ENCODE assay signal across 8 mouse cellular contexts in the genomic region with DNA sequence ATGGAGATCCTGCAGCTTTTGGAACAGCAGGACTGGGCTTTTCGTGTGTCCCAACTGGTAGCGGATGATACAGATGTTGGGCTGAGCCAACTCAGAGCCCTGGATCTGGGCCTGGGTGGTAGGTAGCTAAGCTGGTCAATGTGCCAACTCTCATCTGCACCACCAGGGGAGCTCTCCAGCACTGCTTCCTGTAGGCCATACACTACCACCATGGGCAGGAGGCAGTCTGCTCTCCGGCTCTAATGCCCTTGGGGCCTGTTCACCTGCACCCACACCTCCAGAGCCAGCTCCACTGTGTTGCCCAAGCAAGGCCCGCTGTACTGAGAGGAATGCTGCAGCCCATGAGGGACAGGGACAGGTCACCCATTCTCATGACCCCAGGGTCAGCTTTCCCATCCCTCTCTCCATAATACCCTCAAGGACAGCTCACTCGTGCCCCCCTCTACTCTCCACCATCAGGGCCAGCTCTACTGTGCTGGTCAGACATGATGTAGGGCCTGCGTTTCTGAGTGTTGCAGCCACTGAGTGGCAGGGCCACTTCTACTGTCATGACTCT. TPM values are rescaled to one million over a fixed set of nuclear protein-coding genes. Genes with fewer than 3 reads are reported as not detected.
DNase-seq lines count a peak whose midpoint lies in the region; ATAC-seq and TF ChIP-seq lines count a peak whose summit lies in the region.

No protein-coding gene starts in this region.

- no peak for TF ChIP-seq EP300 in lung, postnatal 0 days (IDR thresholded peaks at IDR 0.05)

- H3K9me3 ChIP-seq in hindbrain, embryonic 15.5 days: no peaks in the 10 kb centered on the region
- no peaks in the 10 kb centered on the region for H3K9me3 ChIP-seq in hindbrain, embryonic 10.5 days
- no peaks in the 10 kb centered on the region for H3K9me3 ChIP-seq in lung, postnatal 0 days (ENCODE audit: low read length)
- no peaks in the 10 kb centered on the region for H3K9me3 ChIP-seq in forebrain, embryonic 11.5 days (ENCODE audit: control insufficient read depth, low read length)

- peaks cover 31% of the 10 kb centered on the region for H3K36me3 ChIP-seq in hindbrain, embryonic 15.5 days
- peaks cover 74% of the 10 kb centered on the region for H3K36me3 ChIP-seq in hindbrain, embryonic 10.5 days
- H3K36me3 ChIP-seq in lung, postnatal 0 days (ENCODE audit: insufficient read depth, low read length): peaks cover 11% of the 10 kb centered on the region
- H3K36me3 ChIP-seq in forebrain, embryonic 11.5 days (ENCODE audit: control insufficient read depth, insufficient read depth, low read length): peaks cover 2% of the 10 kb centered on the region; the same call in 1 of the 2 replicates

- no peaks in the 10 kb centered on the region for H3K27me3 ChIP-seq in hindbrain, embryonic 15.5 days
- no peaks in the 10 kb centered on the region for H3K27me3 ChIP-seq in hindbrain, embryonic 10.5 days (ENCODE audit: insufficient read depth, poor library complexity, severe bottlenecking)
- no peaks in the 10 kb centered on the region for H3K27me3 ChIP-seq in lung, postnatal 0 days (replicated peaks; ENCODE audit: insufficient read depth, low read length)
- H3K27me3 ChIP-seq in forebrain, embryonic 11.5 days (ENCODE audit: control insufficient read depth, insufficient read depth, low read length): no peaks in the 10 kb centered on the region

- H3K4me2 ChIP-seq in hindbrain, embryonic 15.5 days: no peak overlapping the region
- no peak overlapping the region for H3K4me2 ChIP-seq in lung, postnatal 0 days (replicated peaks; ENCODE audit: low read depth, low read length)
- no peak overlapping the region for H3K4me2 ChIP-seq in forebrain, embryonic 11.5 days (ENCODE audit: low read depth, low read length, severe bottlenecking)

- no peak overlapping the region for H3K27ac ChIP-seq in hindbrain, embryonic 15.5 days (replicated peaks)
- H3K27ac ChIP-seq in hindbrain, embryonic 10.5 days: no peak overlapping the region
- no peak overlapping the region for H3K27ac ChIP-seq in lung, postnatal 0 days (ENCODE audit: low read length)
- no peak overlapping the region for H3K27ac ChIP-seq in forebrain, embryonic 11.5 days (ENCODE audit: low read depth, low read length)

- peak; percentile 43; the same call in 1 of the 2 replicates for ATAC-seq in hindbrain, embryonic 15.5 days (ENCODE audit: low FRiP score, low read depth)
- peak; percentile 30; the same call in 1 of the 2 replicates for ATAC-seq in lung, postnatal 0 days
- no peak for ATAC-seq in cerebellum, adult (ENCODE audit: insufficient number of reproducible peaks, low FRiP score, low TSS enrichment)
- ATAC-seq in forebrain, embryonic 11.5 days (replicated peaks; ENCODE audit: low FRiP score): no peak

- 93% methylated on average over 6 of the region's 6 CpGs for WGBS in hindbrain, embryonic 15.5 days
- 90% methylated on average over 6 of the region's 6 CpGs for WGBS in hindbrain, embryonic 10.5 days
- 90% methylated on average over 6 of the region's 6 CpGs for WGBS in lung, postnatal 0 days
- 87% methylated on average over 6 of the region's 6 CpGs for WGBS in forebrain, embryonic 11.5 days

- no peaks in the 10 kb centered on the region for H3K4me1 ChIP-seq in hindbrain, embryonic 15.5 days (replicated peaks)
- H3K4me1 ChIP-seq in hindbrain, embryonic 10.5 days (replicated peaks): no peaks in the 10 kb centered on the region
- no peaks in the 10 kb centered on the region for H3K4me1 ChIP-seq in lung, postnatal 0 days (ENCODE audit: insufficient read depth, low read depth, low read length)
- H3K4me1 ChIP-seq in forebrain, embryonic 11.5 days (replicated peaks; ENCODE audit: control insufficient read depth, insufficient read depth, low read length): no peaks in the 10 kb centered on the region

- no peak overlapping the region for H3K4me3 ChIP-seq in hindbrain, embryonic 15.5 days
- H3K4me3 ChIP-seq in hindbrain, embryonic 10.5 days: no peak overlapping the region
- no peak overlapping the region for H3K4me3 ChIP-seq in lung, postnatal 0 days (ENCODE audit: low read depth, low read length)
- no peak overlapping the region for H3K4me3 ChIP-seq in forebrain, embryonic 11.5 days (ENCODE audit: low read depth, low read length)

- no peak overlapping the region for H3K9ac ChIP-seq in hindbrain, embryonic 15.5 days
- no peak overlapping the region for H3K9ac ChIP-seq in lung, postnatal 0 days (replicated peaks; ENCODE audit: low read depth)
- no peak overlapping the region for H3K9ac ChIP-seq in forebrain, embryonic 11.5 days (ENCODE audit: low read length)

- TF ChIP-seq CTCF in lung, postnatal 0 days (IDR thresholded peaks at IDR 0.05): peak; percentile 63

- no peak for DNase-seq in hindbrain, embryonic 10.5 days (ENCODE audit: low spot score)
- DNase-seq in 3T3-L1 (ENCODE audit: low read depth, low spot score) (peak; percentile 45), ES-CJ7 (ENCODE audit: low read depth, low spot score) (peak; percentile 60)
- DNase-seq in lung, postnatal 0 days (ENCODE audit: low spot score): no peak
- no peak for DNase-seq in forebrain, embryonic 11.5 days (ENCODE audit: low spot score)
- DNase-seq in right cerebral cortex, adult 2 months (ENCODE audit: low spot score in 2 of 2): no peak

RNA-seq across cellular contexts. Expression of gene Snx4, which starts 7.0 kb away (rescaled TPM):
- polyA plus RNA-seq in hindbrain, embryonic 15.5 days (2015; fragmentation: Nextera tagmentation; extraction: Ambion mirVana): 82.7 and 84.4 TPM in 2 replicates
- polyA plus RNA-seq in hindbrain, embryonic 10.5 days (2016; fragmentation: Nextera tagmentation; extraction: Ambion mirVana): 58.2 and 69.5 TPM in 2 replicates
- polyA plus RNA-seq in lung, postnatal 0 days (2015; fragmentation: Nextera tagmentation; extraction: Ambion mirVana): 121 and 135 TPM in 2 replicates
- polyA plus RNA-seq in forebrain, embryonic 11.5 days (2014; fragmentation: Nextera tagmentation; extraction: Ambion mirVana): 73.7 and 75.5 TPM in 2 replicates

RNA-seq across cellular contexts. Expression of gene Osbpl11, which starts 59.3 kb away (rescaled TPM):
- 18.9 and 20.6 TPM in 2 replicates for polyA plus RNA-seq in hindbrain, embryonic 15.5 days (2015; fragmentation: Nextera tagmentation; extraction: Ambion mirVana)
- 23.2 and 24.0 TPM in 2 replicates for polyA plus RNA-seq in hindbrain, embryonic 10.5 days (2016; fragmentation: Nextera tagmentation; extraction: Ambion mirVana)
- polyA plus RNA-seq in lung, postnatal 0 days (2015; fragmentation: Nextera tagmentation; extraction: Ambion mirVana): 12.6 and 13.6 TPM in 2 replicates
- 26.2 and 26.7 TPM in 2 replicates for polyA plus RNA-seq in forebrain, embryonic 11.5 days (2014; fragmentation: Nextera tagmentation; extraction: Ambion mirVana)

Comparison
In these comparisons a context has a peak if more than half of its experiments do, and no peak if none do; other contexts are left out.
1. ATAC-seq: peak in hindbrain, embryonic 15.5 days (single experiment) and lung, postnatal 0 days (single experiment); none in cerebellum, adult (single experiment) and forebrain, embryonic 11.5 days (single experiment).
2. DNase-seq: peak in 3T3-L1 (single experiment) and ES-CJ7 (single experiment); none in hindbrain, embryonic 10.5 days (single experiment), lung, postnatal 0 days (single experiment), forebrain, embryonic 11.5 days (single experiment) and right cerebral cortex, adult 2 months (0 of 2).